Mouse (Mus musculus): ENCODE measurements at regions not wholly inside any gene's neighbourhood (a gene's known extent, or its start where the extent isn't known, plus 50 kb on each side); places are given as distances from the start of the nearest gene placed in this dataset.

- no peak overlapping the region for H3K4me2 ChIP-seq
- H3K9me3 ChIP-seq: no peaks in the 10 kb centered on the region
- WGBS: 72% methylated on average over 5 of the region's 5 CpGs
- H3K4me1 ChIP-seq (replicated peaks): peaks cover 20% of the 10 kb centered on the region
- no peak overlapping the region for H3K9ac ChIP-seq
- no peaks in the 10 kb centered on the region for H3K27me3 ChIP-seq
- no peaks in the 10 kb centered on the region for H3K36me3 ChIP-seq
- H3K27ac ChIP-seq (replicated peaks): no peak overlapping the region
- ATAC-seq (ENCODE audit: low read depth): no peak
- no peak overlapping the region for H3K4me3 ChIP-seq
These were observed 307.9 kb upstream of the Noct start for GRCm38 (mm10) chr3:50916305-50916854.

DNA sequence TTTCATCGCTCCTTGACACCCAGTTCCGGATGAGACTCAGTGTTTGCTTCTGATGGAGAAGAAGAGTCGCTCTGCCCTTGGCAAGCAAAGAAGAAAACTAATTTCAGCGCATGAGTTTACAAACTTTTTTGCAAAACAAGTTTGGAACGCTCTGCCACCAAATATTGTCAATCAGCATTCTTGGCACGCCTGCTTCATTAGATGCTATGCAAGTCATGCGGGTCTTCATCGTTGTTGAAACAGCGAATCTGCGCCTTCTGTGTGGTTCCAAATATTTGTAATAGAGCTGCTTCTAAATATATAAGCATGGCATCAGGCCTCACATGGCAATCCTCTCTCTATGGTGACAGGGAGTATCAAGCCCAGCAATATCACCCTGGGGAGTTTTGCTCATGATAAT is 301.9 kb upstream of the Noct start:
- Histone ChIP-seq H3K9me3 (no peaks in the 10 kb centered on the region), H3K27me3 (no peaks in the 10 kb centered on the region), H3K4me3 (no peak overlapping the region), H3K27ac (replicated peaks) (no peak overlapping the region), H3K4me2 (no peak overlapping the region), H3K9ac (no peak overlapping the region), H3K4me1 (replicated peaks) (peaks cover 8% of the 10 kb centered on the region; the same call in 1 of the 2 replicates), H3K36me3 (no peaks in the 10 kb centered on the region)
- no peak for ATAC-seq (ENCODE audit: low read depth)
- 95% methylated on average over 10 of the region's 10 CpGs for WGBS

DNA sequence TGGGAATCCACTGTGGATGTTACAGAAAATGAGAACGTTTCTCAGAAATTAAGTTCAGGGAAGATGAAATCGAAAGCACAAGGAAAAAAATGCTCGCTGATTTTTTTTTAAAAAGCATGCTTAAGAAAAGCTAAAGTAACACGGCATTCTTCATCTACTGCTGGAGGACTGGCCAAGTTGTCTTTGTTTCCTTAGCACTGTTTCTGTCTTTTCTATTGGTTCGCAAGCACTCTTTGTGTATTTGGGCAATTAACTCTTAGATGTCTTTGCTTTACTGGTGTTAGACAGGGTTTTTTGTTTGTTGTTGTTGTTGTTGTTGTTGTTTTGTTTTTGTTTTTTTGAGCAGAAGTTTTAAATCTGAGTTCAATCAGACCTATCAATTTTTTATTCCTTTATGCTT is 301.4 kb upstream of the Noct start:
- no peak for ATAC-seq (ENCODE audit: low read depth)
- Histone ChIP-seq H3K36me3 (no peaks in the 10 kb centered on the region), H3K4me2 (no peak overlapping the region), H3K9me3 (no peaks in the 10 kb centered on the region), H3K4me3 (no peak overlapping the region), H3K9ac (no peak overlapping the region), H3K4me1 (replicated peaks) (peaks cover 13% of the 10 kb centered on the region; the same call in 1 of the 2 replicates), H3K27ac (replicated peaks) (no peak overlapping the region), H3K27me3 (no peaks in the 10 kb centered on the region)
- WGBS: 82% methylated on average over 5 of the region's 5 CpGs

- Histone ChIP-seq H3K4me1 (replicated peaks) (peaks cover 13% of the 10 kb centered on the region; the same call in 1 of the 2 replicates), H3K27ac (replicated peaks) (no peak overlapping the region), H3K9me3 (no peaks in the 10 kb centered on the region), H3K36me3 (no peaks in the 10 kb centered on the region), H3K4me2 (no peak overlapping the region), H3K9ac (no peak overlapping the region), H3K27me3 (no peaks in the 10 kb centered on the region), H3K4me3 (no peak overlapping the region)
- 65% methylated on average over 7 of the region's 7 CpGs for WGBS
- no peak for ATAC-seq (ENCODE audit: low read depth)
These were observed 300.9 kb upstream of the Noct start for GRCm38 (mm10) chr3:50923327-50923726.

DNA sequence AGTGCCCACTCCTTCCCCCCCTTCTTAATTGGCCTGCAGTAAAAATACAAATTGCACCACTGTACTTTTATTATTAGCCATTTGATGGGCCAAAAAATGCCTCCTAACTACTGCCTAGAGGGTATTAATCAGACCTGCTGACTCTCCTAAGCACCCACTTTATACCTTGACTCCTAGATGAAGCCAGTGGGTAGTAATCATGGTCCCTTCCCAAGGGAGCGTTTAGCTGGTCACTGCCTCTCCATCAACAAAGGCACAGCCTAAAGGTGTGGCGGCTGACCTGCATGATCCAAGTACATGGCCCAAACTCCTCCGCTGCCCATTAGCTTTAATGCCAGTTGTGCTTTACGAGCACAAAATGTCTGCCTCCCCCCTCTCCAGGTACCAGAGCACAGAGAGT is 296.9 kb upstream of the Noct start:
- no peaks in the 10 kb centered on the region for H3K9me3 ChIP-seq
- H3K4me3 ChIP-seq: no peak overlapping the region
- 45% methylated on average over 4 of the region's 4 CpGs for WGBS
- H3K27ac ChIP-seq (replicated peaks): 0 out of 2 replicates have a peak overlapping the region, but pooled peaks have one; percentile 1
- H3K4me2 ChIP-seq: no peak overlapping the region
- no peaks in the 10 kb centered on the region for H3K27me3 ChIP-seq
- peaks cover 20% of the 10 kb centered on the region for H3K4me1 ChIP-seq (replicated peaks)
- H3K9ac ChIP-seq: no peak overlapping the region
- no peaks in the 10 kb centered on the region for H3K36me3 ChIP-seq
- ATAC-seq (ENCODE audit: low read depth): peak; percentile 82

DNA sequence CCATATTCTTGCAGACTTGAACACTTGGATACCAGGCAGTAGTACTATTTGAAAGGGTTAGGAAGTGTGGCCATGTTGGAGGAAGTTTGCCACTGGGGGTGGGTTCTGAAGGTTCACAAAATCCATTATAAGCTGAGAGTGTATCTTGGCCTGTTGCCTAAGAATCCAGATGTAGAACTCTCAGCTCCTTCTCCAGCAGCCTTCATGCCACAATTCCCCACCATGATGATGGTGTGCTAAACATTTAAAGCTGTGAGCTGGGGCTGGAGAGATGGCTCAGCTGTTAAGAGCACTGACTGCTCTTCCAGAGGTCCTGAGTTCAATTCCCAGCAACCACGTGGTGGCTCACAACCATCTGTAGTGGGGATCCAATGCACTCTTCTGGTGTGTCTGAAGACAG is 295.2 kb upstream of the Noct start:
- ATAC-seq (ENCODE audit: low read depth): no peak
- Histone ChIP-seq H3K4me3 (no peak overlapping the region), H3K4me2 (no peak overlapping the region), H3K27me3 (no peaks in the 10 kb centered on the region), H3K27ac (replicated peaks) (no peak overlapping the region), H3K4me1 (replicated peaks) (peaks cover 30% of the 10 kb centered on the region), H3K9me3 (no peaks in the 10 kb centered on the region), H3K36me3 (no peaks in the 10 kb centered on the region), H3K9ac (no peak overlapping the region)
- WGBS: 78% methylated on average over 1 of the region's 1 CpGs

DNA sequence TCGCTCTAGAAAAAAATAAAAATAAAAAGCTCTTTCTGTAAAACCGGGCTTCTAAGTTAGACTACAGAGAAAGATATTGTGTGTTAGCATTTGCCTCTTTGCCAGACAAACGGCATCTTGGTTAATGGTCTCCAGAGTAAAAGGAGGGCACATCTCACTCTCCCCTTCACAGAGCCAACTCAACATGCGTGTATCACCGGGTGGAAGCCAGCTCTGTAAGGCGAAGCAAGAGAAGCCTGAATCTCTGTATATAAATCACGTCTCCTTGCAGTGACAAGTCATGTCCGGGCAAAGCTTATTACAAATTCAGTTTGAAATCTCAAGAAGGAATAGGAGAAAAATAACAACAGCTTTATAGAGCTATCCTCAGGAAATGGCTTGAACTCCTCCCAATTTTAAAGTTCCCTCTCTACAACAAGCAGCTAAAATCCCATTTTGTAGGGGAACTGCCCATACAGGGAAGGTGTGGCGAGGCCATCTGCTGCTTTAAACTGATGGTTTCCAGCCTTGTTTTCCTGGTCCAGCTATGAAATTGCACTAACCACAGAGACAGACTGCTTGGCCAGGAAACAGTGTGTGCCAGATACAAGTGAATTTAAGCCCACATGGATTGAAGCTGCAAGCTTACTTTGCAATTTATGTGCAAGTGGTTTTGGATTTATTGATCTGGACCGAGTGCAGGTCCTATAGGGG is 291.7 kb upstream of the Noct start:
- H3K4me3 ChIP-seq: no peak overlapping the region
- no peaks in the 10 kb centered on the region for H3K9me3 ChIP-seq
- no peaks in the 10 kb centered on the region for H3K36me3 ChIP-seq
- 53% methylated on average over 10 of the region's 10 CpGs for WGBS
- no peaks in the 10 kb centered on the region for H3K27me3 ChIP-seq
- no peak; the same call in 1 of the 2 replicates for ATAC-seq (ENCODE audit: low read depth)
- peaks cover 24% of the 10 kb centered on the region for H3K4me1 ChIP-seq (replicated peaks)
- H3K9ac ChIP-seq: no peak overlapping the region
- peak overlapping the region; percentile 35 for H3K27ac ChIP-seq (replicated peaks)
- no peak overlapping the region for H3K4me2 ChIP-seq

DNA sequence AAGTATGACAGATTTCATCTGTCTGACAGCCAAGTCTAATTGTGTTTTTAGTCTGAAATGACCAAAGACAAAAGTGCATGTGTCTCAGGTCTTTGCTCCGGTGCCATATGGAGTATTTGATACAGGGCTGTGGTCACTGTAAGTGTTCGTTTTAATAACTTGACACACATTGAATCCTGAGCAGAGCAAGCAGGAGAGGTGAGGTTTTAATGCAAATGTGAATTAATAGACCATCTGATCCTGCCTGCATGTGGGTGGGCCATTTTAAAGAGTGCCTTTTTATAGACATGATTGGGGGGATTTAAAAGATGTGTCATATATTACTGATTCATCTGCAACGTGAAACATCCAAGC is 291.2 kb upstream of the Noct start:
- WGBS: 40% methylated on average over 3 of the region's 3 CpGs
- Histone ChIP-seq H3K4me2 (no peak overlapping the region), H3K9ac (no peak overlapping the region), H3K9me3 (no peaks in the 10 kb centered on the region), H3K27ac (replicated peaks) (peak overlapping the region; percentile 35), H3K4me1 (replicated peaks) (peaks cover 21% of the 10 kb centered on the region), H3K4me3 (no peak overlapping the region), H3K36me3 (no peaks in the 10 kb centered on the region), H3K27me3 (no peaks in the 10 kb centered on the region)
- peak; percentile 26; the same call in 1 of the 2 replicates for ATAC-seq (ENCODE audit: low read depth)

DNA sequence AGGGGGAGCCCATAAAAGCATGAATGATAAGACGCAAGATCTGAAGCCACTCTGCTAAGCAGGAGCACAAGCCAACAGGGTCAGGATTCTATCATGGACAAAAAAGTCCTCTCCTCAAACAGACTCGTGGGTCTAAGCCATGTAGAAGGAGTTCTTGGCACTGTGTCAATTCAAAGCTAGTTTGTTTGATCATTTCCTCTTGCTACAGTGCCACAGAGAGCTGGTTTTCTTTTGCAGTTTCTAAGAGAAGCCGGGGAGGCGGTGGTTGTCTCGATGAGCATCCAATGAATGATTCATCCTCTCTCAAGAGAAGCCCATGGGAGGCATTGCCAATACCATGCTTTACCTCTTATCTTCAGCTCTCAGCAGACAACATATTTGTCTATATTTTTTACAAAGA is 284.6 kb upstream of the Noct start:
- no peak overlapping the region for H3K27ac ChIP-seq (replicated peaks)
- WGBS: 81% methylated on average over 5 of the region's 5 CpGs
- H3K4me3 ChIP-seq: no peak overlapping the region
- H3K9ac ChIP-seq: no peak overlapping the region
- no peaks in the 10 kb centered on the region for H3K36me3 ChIP-seq
- no peak overlapping the region for H3K4me2 ChIP-seq
- H3K4me1 ChIP-seq (replicated peaks): peaks cover 16% of the 10 kb centered on the region
- no peaks in the 10 kb centered on the region for H3K9me3 ChIP-seq
- ATAC-seq (ENCODE audit: low read depth): no peak
- H3K27me3 ChIP-seq: no peaks in the 10 kb centered on the region

DNA sequence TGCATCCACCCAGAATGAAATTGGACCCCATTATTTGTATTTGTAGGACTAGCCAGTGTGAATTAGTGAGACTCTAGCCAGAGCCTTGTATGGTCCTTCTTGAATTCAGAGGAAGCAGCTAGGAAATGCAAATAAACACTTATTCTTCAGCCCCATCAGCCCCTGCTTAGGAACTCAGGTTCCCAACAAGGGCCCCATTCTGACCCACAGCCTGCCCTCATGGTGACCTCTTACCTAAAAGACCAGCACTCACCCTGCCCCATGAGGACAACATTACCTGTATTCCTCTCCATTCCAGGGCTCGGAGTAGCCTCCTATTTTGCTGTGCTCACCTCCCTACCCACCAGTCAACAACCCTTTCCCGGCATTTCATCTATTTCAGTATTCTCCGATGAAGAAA is 283.6 kb upstream of the Noct start:
- WGBS: 59% methylated on average over 3 of the region's 3 CpGs
- H3K4me1 ChIP-seq (replicated peaks): peaks cover 16% of the 10 kb centered on the region
- H3K27ac ChIP-seq (replicated peaks): peak overlapping the region; percentile 42

GRCm38 (mm10) chr3:50953456-50953855 is 270.8 kb upstream of the Noct start:
- Histone ChIP-seq H3K27me3 (no peaks in the 10 kb centered on the region), H3K36me3 (no peaks in the 10 kb centered on the region), H3K9ac (no peak overlapping the region), H3K4me1 (replicated peaks) (peaks cover 3% of the 10 kb centered on the region; the same call in 1 of the 2 replicates), H3K9me3 (no peaks in the 10 kb centered on the region), H3K4me2 (no peak overlapping the region), H3K4me3 (no peak overlapping the region), H3K27ac (replicated peaks) (no peak overlapping the region)
- no peak for ATAC-seq (ENCODE audit: low read depth)
- 58% methylated on average over 6 of the region's 6 CpGs for WGBS

More for the DNA sequence above, 283.6 kb upstream of the Noct start:
- Histone ChIP-seq H3K4me3 (no peak overlapping the region), H3K9ac (no peak overlapping the region), H3K9me3 (no peaks in the 10 kb centered on the region), H3K27me3 (no peaks in the 10 kb centered on the region), H3K36me3 (no peaks in the 10 kb centered on the region), H3K4me2 (no peak overlapping the region)
- no peak for ATAC-seq (ENCODE audit: low read depth)

GRCm38 (mm10) chr3:50970386-50970785 is 253.9 kb upstream of the Noct start:
- H3K9ac ChIP-seq: no peak overlapping the region
- no peaks in the 10 kb centered on the region for H3K9me3 ChIP-seq
- 69% methylated on average over 2 of the region's 2 CpGs for WGBS
- H3K27me3 ChIP-seq: no peaks in the 10 kb centered on the region
- H3K4me1 ChIP-seq (replicated peaks): 0 out of 2 replicates have a peak, but pooled peaks cover 8% of the 10 kb centered on the region
- H3K4me2 ChIP-seq: no peak overlapping the region
- no peak overlapping the region for H3K4me3 ChIP-seq
- ATAC-seq (ENCODE audit: low read depth): no peak
- no peaks in the 10 kb centered on the region for H3K36me3 ChIP-seq
- no peak overlapping the region for H3K27ac ChIP-seq (replicated peaks)

DNA sequence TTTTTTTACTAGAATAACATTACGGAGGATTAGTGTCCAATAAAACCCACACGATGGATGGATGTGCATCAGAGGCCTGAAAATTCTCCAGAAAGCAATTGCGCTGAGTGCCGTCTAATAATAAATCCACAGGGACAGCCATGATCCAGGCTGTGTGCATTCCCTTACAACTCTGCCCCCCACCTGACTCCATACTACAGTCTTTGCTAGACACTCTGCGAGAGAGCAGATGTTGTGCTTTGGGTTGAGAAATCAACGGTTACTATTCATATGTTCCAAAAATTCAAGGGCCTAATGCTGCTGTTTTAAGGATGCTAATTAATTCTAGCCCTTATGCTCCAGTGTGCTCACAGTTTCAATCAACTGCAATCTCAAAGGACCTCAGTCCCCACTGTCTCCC is 251.2 kb upstream of the Noct start:
- H3K4me1 ChIP-seq (replicated peaks): 0 out of 2 replicates have a peak, but pooled peaks cover 8% of the 10 kb centered on the region
- no peak overlapping the region for H3K4me3 ChIP-seq
- peak overlapping the region; percentile 14 for H3K27ac ChIP-seq (replicated peaks)
- H3K9ac ChIP-seq: no peak overlapping the region
- H3K36me3 ChIP-seq: no peaks in the 10 kb centered on the region
- 50% methylated on average over 6 of the region's 6 CpGs for WGBS
- no peaks in the 10 kb centered on the region for H3K9me3 ChIP-seq
- H3K4me2 ChIP-seq: no peak overlapping the region
- no peaks in the 10 kb centered on the region for H3K27me3 ChIP-seq
- ATAC-seq (ENCODE audit: low read depth): 0 out of 2 replicates have a peak, but pooled peaks have one; percentile 49
